Mouse (Mus musculus) Patski (cell line): ENCODE measurements at regions not wholly inside any gene's neighbourhood (a gene's known extent, or its start where the extent isn't known, plus 50 kb on each side); places are given as distances from the start of the nearest gene placed in this dataset.

Experiments
- ATAC-seq: fragments of 100-300 bp; one replicate; pipeline ENCODE4 v1.8.0; 2021
- CTCF ChIA-PET: fragments of 350-600 bp; sonication (Branson Sonifier 250); formaldehyde crosslinking; loops from one replicate; lab custom pipeline; 2022; ENCODE audit warnings: inconsistent platforms; lab: Charles Lee
- POLR2A ChIA-PET: fragments of 350-600 bp; sonication (Branson Sonifier 250); formaldehyde crosslinking; loops from one replicate; lab custom pipeline; 2022; ENCODE audit warnings: antibody characterized with exemption, inconsistent platforms; lab: Charles Lee
- DNase-seq: peaks from one replicate; pipeline ENCODE4 v3.0.0-alpha.2; 2011; ENCODE audit warnings: low read depth, low spot score
- H3K27me3 ChIP-seq: fragments of 371-371 bp; one replicate; pipeline ENCODE4 v1.5.1; 2021
- CTCF ChIP-seq: fragments of 100-300 bp; IDR thresholded peaks from one replicate; pipeline ENCODE4 v1.5.1; 2021
- in situ Hi-C: fragments of 300-500 bp; cut with MboI; formaldehyde crosslinking; loops from 3 replicates; pipeline ENCODE4 v1.11.1; 2018; ENCODE audit warnings: low pct_unique_long_range_greater_than_20kb, mixed read lengths

DNA sequence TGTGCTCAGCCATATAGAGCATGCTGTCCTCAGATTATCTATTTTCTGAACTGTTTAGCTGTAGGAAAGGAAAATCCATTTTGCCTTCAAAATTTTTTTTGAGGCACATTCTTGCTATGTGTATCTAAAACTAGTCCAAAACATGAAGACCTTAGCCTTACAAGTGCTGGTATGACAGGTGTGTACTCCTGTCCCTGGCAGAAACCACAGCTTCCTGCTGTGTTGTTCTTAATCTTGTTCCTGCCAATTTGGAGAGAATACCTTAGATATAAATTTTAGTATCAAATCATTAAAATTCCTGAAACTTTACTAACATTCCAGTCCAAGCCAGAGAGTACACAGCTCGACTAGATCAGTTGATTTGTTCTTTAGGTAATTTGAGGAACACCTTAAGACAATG, 503.7 kb upstream of the Sptlc3 start:
- in situ Hi-C loops: no loop called here
- CTCF ChIA-PET: no interaction called here
- POLR2A ChIA-PET: no interaction called here
- no peaks in the 10 kb centered on the region for H3K27me3 ChIP-seq
- ATAC-seq (no peak), DNase-seq (no peak)
- TF ChIP-seq CTCF: no peak

DNA sequence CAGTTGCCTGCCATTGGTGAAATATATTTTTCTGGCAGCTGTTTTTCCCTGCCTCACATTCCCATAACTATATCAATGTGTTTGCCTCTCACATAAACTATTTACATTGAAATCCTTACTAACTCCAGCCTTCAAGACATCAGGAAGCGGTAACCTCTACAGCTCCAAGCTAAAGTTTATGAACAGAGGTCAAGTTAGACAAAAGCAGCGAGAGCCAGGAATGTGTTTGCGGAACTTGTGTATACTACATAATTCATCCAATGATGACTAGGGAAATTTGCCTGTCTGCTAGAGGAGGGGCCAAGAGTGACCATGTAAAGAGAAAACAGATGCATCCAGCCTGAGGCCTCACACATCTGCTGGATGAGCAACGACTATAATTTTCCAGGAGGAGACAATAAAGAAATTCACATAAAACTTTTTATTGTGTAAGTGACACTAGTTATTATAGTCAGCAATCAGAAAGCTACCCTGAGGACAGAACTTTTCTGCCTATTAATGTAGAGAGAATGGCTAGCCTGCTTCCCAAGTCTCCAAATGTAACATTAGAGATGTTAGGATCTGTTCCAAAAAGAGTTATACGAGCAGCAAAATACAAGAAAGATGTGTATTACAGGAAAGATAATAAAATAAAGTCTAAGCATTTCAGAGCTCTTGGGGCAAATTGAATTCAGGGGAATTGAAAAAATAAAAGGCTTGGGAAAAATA, 461.5 kb upstream of the Sptlc3 start:
- no peak for DNase-seq
- CTCF ChIA-PET: no interaction called here

DNA sequence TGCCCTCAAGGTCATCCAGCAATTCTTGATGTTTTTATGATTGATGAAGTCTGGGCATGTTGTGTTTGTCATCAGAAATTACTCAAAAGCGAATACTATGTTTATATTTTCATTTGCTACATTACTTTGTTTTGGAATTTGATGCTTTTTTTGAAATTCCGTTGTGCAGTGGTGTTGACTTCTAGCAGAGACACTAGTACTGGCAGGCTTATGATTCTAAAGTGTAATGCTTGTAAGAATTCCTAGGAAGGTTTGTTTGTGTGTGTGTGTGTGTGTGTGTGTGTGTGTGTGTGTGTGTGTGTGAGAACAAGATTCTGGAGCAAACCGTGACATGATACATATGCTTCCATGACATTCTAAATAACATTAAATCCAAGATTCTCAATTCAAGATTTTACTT, 458.9 kb upstream of the Sptlc3 start:
- no peaks in the 10 kb centered on the region for H3K27me3 ChIP-seq
- ATAC-seq (no peak), DNase-seq (no peak)
- CTCF ChIA-PET: no interaction called here
- no peak for TF ChIP-seq CTCF
- POLR2A ChIA-PET: interaction anchor here (0.7 kb wide), 1 partner anchor 1810 kb away, joined by 6 read pairs; no protein-coding TSS in a partner anchor
- in situ Hi-C loops: no loop called here

More for the DNA sequence above, 461.5 kb upstream of the Sptlc3 start:
- H3K27me3 ChIP-seq: no peaks in the 10 kb centered on the region
- in situ Hi-C loops: no loop called here
- no peak for ATAC-seq
- POLR2A ChIA-PET: no interaction called here
- TF ChIP-seq CTCF: no peak

DNA sequence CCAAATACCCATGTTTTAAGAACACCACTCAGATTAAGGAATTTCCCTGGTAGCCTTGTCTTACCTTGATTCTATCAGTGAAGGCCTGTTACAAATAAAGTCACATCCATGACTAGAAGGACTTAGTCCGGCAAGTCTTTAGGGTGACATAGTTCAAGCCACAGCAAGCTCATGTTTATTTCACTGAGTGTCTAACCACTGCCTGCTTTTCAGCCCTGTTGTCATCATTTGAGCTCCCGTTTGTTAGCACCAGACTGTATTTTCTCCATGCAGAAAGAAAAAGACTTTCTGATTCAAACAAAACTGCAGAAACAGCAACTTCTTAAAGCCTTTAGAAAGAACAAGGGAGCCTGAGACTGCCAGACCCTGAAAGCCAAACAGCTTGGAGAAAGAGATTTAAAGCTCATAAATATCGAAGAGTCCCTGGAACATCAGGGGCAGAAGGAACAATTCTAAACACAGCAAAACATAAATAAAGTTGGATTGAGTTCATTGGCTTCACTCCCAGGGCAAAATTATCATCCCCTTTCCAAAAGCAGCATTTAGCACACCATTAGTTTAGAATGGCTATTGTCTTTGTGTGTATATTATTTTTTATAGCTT, 451.9 kb upstream of the Sptlc3 start:
- ATAC-seq: no peak

DNA sequence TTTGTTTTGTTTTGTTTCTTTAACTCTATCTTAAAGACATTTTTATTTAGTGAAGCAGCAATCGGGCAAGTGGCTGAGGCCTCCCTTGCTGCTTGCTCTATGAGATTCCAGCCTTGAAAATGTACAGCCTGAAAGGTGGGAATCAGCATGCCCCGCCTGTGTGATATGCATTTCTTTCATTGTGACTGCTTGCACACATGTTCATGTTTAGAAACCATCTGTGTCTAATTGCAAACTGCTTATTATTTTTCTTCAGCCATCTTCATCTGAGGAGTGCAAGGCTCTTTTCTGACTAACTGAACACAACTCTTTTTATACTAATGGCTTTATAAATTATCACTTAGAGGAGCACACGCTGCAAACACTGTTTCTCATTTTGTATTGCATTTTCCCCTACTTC, 449.0 kb upstream of the Sptlc3 start:
- TF ChIP-seq CTCF: no peak
- H3K27me3 ChIP-seq: no peaks in the 10 kb centered on the region
- ATAC-seq: no peak
- no peak for DNase-seq
- POLR2A ChIA-PET: no interaction called here
- in situ Hi-C loops: no loop called here
- CTCF ChIA-PET: no interaction called here

More for the DNA sequence above, 451.9 kb upstream of the Sptlc3 start:
- POLR2A ChIA-PET: no interaction called here
- DNase-seq: no peak
- TF ChIP-seq CTCF: no peak
- no peaks in the 10 kb centered on the region for H3K27me3 ChIP-seq
- CTCF ChIA-PET: no interaction called here
- in situ Hi-C loops: no loop called here

DNA sequence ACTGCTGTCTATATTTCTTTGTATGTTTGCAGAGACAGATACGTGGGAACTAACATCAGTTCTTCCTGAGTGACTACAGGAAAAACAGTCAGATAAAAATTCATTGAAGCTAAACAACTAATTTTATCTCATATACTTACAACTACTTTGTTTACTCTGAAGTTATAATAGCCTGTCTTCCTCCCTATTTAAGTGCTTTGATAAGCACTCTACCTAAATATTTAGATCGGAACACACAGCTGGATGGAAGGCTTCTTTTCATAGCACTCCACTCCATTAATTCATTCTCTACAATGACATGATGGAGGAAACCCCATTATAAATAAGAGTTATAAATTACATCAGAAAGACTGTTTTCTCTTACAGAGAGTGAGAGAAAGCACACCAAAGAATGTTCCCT, 438.5 kb upstream of the Sptlc3 start:
- no peak for DNase-seq
- H3K27me3 ChIP-seq: no peaks in the 10 kb centered on the region
- POLR2A ChIA-PET: no interaction called here
- in situ Hi-C loops: no loop called here
- TF ChIP-seq CTCF: no peak
- ATAC-seq: no peak
- CTCF ChIA-PET: no interaction called here

DNA sequence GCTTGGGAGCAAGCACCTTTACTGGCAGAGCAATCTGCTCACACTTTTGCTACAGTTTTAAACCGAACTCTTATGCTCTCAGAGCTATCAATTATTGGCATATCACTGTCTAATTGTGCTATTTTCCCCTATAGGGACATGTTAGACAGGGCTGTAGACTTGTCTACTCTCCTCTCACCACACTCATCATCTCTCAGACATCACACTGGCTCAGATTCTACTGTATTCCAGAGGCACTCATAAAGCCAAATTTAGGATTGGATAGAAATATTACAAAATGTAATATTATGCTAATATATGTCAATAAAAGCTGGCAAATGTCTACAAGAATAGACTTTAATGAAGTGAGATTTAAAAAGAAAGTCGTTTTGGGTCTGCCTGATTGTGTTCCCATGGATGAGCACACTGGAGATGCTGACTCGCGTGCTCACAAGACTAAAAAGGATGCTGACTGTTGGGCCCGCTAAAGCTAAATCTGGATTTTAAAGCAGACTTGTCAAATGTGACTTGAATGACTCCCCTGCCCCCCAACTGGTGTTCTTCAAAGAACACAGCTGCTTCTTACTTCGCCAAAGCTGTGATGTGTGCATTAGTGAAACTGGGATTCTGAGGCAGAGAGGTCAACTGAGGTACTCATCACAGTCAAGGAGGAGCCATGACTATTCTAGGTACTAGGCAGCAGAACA, 424.3 kb upstream of the Sptlc3 start:
- POLR2A ChIA-PET: no interaction called here
- DNase-seq: no peak
- H3K27me3 ChIP-seq: no peaks in the 10 kb centered on the region
- no peak for ATAC-seq
- TF ChIP-seq CTCF: no peak
- CTCF ChIA-PET: no interaction called here
- in situ Hi-C loops: no loop called here

DNA sequence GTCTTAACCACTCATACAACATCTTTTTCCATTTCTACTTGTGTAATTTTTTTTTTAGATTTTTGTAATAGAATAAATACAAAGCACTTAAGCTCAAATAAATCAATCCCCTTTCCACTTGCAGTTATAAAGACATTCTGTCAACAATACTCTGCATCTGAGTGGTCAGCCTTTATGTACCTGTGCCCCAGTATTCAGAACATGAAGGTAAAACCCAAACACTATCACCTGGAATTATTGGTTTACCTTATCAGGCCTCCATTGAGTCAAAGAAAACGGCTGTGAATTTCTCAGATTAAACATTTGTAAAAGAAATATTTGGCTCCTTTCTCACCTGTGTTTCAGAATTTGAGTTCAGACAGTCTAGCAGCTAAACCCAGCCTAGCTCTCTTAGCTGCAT, 422.0 kb upstream of the Sptlc3 start:
- ChIA-PET CTCF (no interaction called here), POLR2A (no interaction called here)
- DNase-seq (no peak), ATAC-seq (no peak)
- H3K27me3 ChIP-seq: no peaks in the 10 kb centered on the region
- in situ Hi-C loops: no loop called here
- no peak for TF ChIP-seq CTCF

DNA sequence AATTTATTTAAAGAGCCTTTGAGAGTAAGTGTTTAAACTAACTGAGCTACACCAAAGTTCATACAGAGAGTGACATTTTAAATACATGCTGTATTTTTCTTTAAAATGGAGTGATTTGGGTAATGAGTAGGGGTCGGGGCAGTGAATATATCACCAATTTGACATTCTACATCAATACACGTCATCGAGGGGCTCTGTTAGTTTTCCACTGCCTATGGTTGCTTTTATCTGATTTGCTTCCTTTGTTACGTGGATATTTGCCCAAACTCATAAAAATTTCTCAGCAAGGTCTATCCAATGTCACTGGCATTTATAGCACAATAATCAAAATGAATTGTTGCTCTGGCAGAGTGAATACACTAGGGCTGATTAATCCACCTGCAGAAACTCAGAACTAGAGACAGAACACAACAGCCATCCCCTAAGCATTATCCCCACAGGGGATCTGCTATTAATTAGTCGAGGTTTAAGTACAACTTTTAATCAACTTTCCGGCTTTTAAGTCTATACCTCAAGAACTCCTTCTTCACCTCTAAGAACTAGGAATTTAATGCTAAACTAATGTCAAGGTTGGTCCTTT, 400.1 kb upstream of the Sptlc3 start:
- CTCF ChIA-PET: no interaction called here
- no peak for ATAC-seq
- DNase-seq: no peak
- no peak for TF ChIP-seq CTCF
- H3K27me3 ChIP-seq: no peaks in the 10 kb centered on the region
- in situ Hi-C loops: no loop called here
- POLR2A ChIA-PET: no interaction called here

DNA sequence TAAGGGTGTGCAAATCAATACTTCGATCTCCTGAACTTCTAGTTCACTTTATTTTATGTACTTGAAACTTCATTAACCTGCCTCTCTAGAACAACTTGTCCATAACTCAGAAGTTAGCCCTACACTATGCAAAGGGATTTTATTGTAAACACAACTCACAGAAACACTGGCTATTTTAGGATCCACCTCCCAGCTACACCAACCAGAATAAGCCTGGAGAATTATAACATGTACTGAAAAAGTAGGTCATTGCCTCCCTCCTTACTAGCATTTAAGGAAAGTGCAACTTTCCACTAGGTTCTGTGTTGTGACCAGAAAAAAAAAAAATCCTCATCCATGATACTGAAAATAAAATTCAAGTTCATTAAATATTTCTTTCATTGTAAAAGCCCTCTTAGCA, 382.0 kb upstream of the Sptlc3 start:
- no peaks in the 10 kb centered on the region for H3K27me3 ChIP-seq
- in situ Hi-C loops: no loop called here
- CTCF ChIA-PET: no interaction called here
- no peak for TF ChIP-seq CTCF
- DNase-seq (no peak), ATAC-seq (no peak)
- POLR2A ChIA-PET: no interaction called here

DNA sequence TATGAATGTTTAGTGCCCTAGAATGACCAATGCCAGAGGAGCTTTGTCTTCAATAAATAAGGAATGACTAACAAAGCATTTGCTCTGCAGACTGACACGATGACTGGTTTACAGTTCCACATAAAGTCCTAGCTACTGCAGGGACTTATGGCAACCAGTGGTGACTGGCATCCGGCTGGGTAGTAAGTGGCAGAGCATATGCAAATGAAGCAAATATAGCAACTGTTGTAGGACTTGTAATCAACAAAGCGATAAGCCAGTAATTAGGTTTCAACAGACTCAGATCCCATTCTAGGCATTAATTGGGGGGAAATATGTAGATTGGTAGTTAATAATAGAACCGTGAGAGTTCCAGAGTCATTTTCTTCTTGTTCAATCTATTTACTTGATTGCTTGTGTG, 379.2 kb upstream of the Sptlc3 start:
- no peak for TF ChIP-seq CTCF
- no peak for ATAC-seq
- CTCF ChIA-PET: no interaction called here
- in situ Hi-C loops: no loop called here
- POLR2A ChIA-PET: no interaction called here
- DNase-seq: no peak
- H3K27me3 ChIP-seq: no peaks in the 10 kb centered on the region
